Mouse (Mus musculus) embryonic fibroblast, embryonic 13.5 days (primary cell): ENCODE results near the gene Eif3g. TPM values are rescaled to one million over a fixed set of nuclear protein-coding genes. Genes with fewer than 3 reads are reported as not detected.

ENCODE experiments used
- H3K27ac ChIP-seq: 2 replicates; pipeline ENCODE4 v1.5.1; 2012; ENCODE audit warnings: low read length, control low read depth, inconsistent platforms; ENCODE audit not compliant: insufficient read depth
- H3K4me1 ChIP-seq: 2 replicates; pipeline ENCODE4 v1.6.1; 2011; ENCODE audit warnings: low read length; ENCODE audit not compliant: control insufficient read depth, insufficient read depth
- H3K4me3 ChIP-seq: 2 replicates; pipeline ENCODE4 v1.5.1; 2011; ENCODE audit warnings: mild to moderate bottlenecking, control low read depth, low read length; ENCODE audit not compliant: insufficient read depth
- CTCF ChIP-seq: IDR thresholded peaks from 2 replicates; pipeline ENCODE4 v1.5.1; 2011; ENCODE audit warnings: mild to moderate bottlenecking, control low read depth, low read length, moderate library complexity, borderline replicate concordance; ENCODE audit not compliant: insufficient read depth
- POLR2A ChIP-seq: IDR thresholded peaks from 2 replicates; pipeline ENCODE4 v1.6.1; 2011; ENCODE audit warnings: low read depth, mild to moderate bottlenecking, control low read depth, low read length, moderate library complexity
- polyA plus RNA-seq: library from polyadenylated mRNA; stranded (reverse); fragments of >200 nt; gene quantifications from 2 replicates; pipeline ENCODE4 v1.2.4, GENCODE M21; 2011; ENCODE audit warnings: low read depth; ENCODE audit not compliant: missing spikeins, insufficient read length

The Eif3g gene
- polyA plus RNA-seq, 1 experiment, result 107 TPM

- H3K4me3 ChIP-seq, result peak overlapping the region; percentile 87
- H3K4me1 ChIP-seq, result peaks cover 10% of the 10 kb centered on the region
- 0 out of 2 replicates have a peak overlapping the region, but pooled peaks have one; percentile 4 for H3K27ac ChIP-seq
- no peak for TF ChIP-seq POLR2A
- TF ChIP-seq CTCF, result no peak
These were observed 10.0 kb downstream of the Eif3g start for GRCm38 (mm10) chr9:20888386-20888765.

GRCm38 (mm10) chr9:20887704-20888385 lies 10.6 kb downstream of the Eif3g start, which contains the start of gene Ppan:
Ppan (plus strand) TSS chr9:20888175.
- peak within 1 kb of the TSS; percentile 86 for H3K27ac ChIP-seq
- H3K4me3 ChIP-seq, result peak within 1 kb of the TSS; percentile 87
- TF ChIP-seq CTCF (no peak), POLR2A (peak; percentile 87)
- H3K4me1 ChIP-seq, result peaks cover 10% of the 10 kb centered on the region

GRCm38 (mm10) chr9:20887191-20887590 lies 11.2 kb downstream of the Eif3g start:
- H3K4me1 ChIP-seq, result peaks cover 10% of the 10 kb centered on the region
- TF ChIP-seq CTCF (no peak), POLR2A (no peak)
- H3K27ac ChIP-seq, result no peak overlapping the region
- H3K4me3 ChIP-seq, result no peak overlapping the region

GRCm38 (mm10) chr9:20886563-20886962 lies 11.9 kb downstream of the Eif3g start:
- Histone ChIP-seq H3K4me1 (peaks cover 10% of the 10 kb centered on the region), H3K27ac (no peak overlapping the region), H3K4me3 (no peak overlapping the region)
- no peak for TF ChIP-seq POLR2A
- TF ChIP-seq CTCF, result no peak

- Histone ChIP-seq H3K4me1 (peaks cover 2% of the 10 kb centered on the region; the same call in 1 of the 2 replicates), H3K27ac (peak within 1 kb of the TSS; percentile 60), H3K4me3 (peak within 1 kb of the TSS; percentile 29)
- TF ChIP-seq POLR2A (no peak; the same call in 1 of the 2 replicates), CTCF (no peak)
These were observed 19.2 kb downstream of the Eif3g start, which contains the start of gene Angptl6 for GRCm38 (mm10) chr9:20879097-20879792. Angptl6 (minus strand) TSS chr9:20879727.

- Histone ChIP-seq H3K27ac (peak overlapping the region; percentile 60), H3K4me3 (peak overlapping the region; percentile 29), H3K4me1 (peaks cover 2% of the 10 kb centered on the region; the same call in 1 of the 2 replicates)
- TF ChIP-seq POLR2A, result no peak
- no peak for TF ChIP-seq CTCF
These were observed 19.7 kb downstream of the Eif3g start for GRCm38 (mm10) chr9:20878710-20879065.

GRCm38 (mm10) chr9:20878041-20878709 lies 20.2 kb downstream of the Eif3g start:
- peak; percentile 75 for TF ChIP-seq CTCF
- peak; percentile 88 for TF ChIP-seq POLR2A
- Histone ChIP-seq H3K27ac (peak overlapping the region; percentile 97), H3K4me3 (peak overlapping the region; percentile 29), H3K4me1 (peaks cover 2% of the 10 kb centered on the region; the same call in 1 of the 2 replicates)

GRCm38 (mm10) chr9:20877118-20878040 lies 21.0 kb downstream of the Eif3g start:
- TF ChIP-seq CTCF (no peak), POLR2A (peak; percentile 72; the same call in 1 of the 2 replicates)
- Histone ChIP-seq H3K4me1 (peaks cover 2% of the 10 kb centered on the region; the same call in 1 of the 2 replicates), H3K4me3 (peak overlapping the region; percentile 13; the same call in 1 of the 2 replicates), H3K27ac (peak overlapping the region; percentile 97)
